Mouse (Mus musculus): ENCODE measurements around the gene Srgap3. TPM values are rescaled to one million over a fixed set of nuclear protein-coding genes. Genes with fewer than 3 reads are reported as not detected.
A peak's percentile ranks its signal among the peaks of the same experiment; 100 is the strongest.

Srgap3 gene
- polyA plus RNA-seq, 1 experiment from 2014 or later: 1.0 TPM

- Histone ChIP-seq H3K4me2 (ENCODE audit: low read depth, low read length) (no peak overlapping the region), H3K9ac (ENCODE audit: low read length) (no peak overlapping the region), H3K27me3 (ENCODE audit: control insufficient read depth, insufficient read depth, low read length) (no peaks in the 10 kb centered on the region), H3K27ac (ENCODE audit: low read length) (peak overlapping the region; percentile 46), H3K4me3 (ENCODE audit: low read length) (no peak overlapping the region), H3K36me3 (ENCODE audit: control insufficient read depth, insufficient read depth) (no peaks in the 10 kb centered on the region), H3K9me3 (replicated peaks; ENCODE audit: control insufficient read depth, low read length) (no peaks in the 10 kb centered on the region), H3K4me1 (ENCODE audit: control insufficient read depth, insufficient read depth, low read length) (no peaks in the 10 kb centered on the region)
- WGBS: 57% methylated on average over 11 of the region's 11 CpGs
- no peak for ATAC-seq (replicated peaks; ENCODE audit: extremely low read depth, insufficient read depth, low FRiP score)
These were observed 21.7 kb downstream of the Srgap3 start for GRCm38 (mm10) chr6:112925234-112925975.

GRCm38 (mm10) chr6:112924606-112925141, 22.4 kb downstream of the Srgap3 start:
- H3K36me3 ChIP-seq (ENCODE audit: control insufficient read depth, insufficient read depth): no peaks in the 10 kb centered on the region
- H3K4me2 ChIP-seq (ENCODE audit: low read depth, low read length): no peak overlapping the region
- H3K9ac ChIP-seq (ENCODE audit: low read length): no peak overlapping the region
- H3K4me1 ChIP-seq (ENCODE audit: control insufficient read depth, insufficient read depth, low read length): no peaks in the 10 kb centered on the region
- H3K4me3 ChIP-seq (ENCODE audit: low read length): no peak overlapping the region
- 63% methylated on average over 13 of the region's 13 CpGs for WGBS
- H3K9me3 ChIP-seq (replicated peaks; ENCODE audit: control insufficient read depth, low read length): no peaks in the 10 kb centered on the region
- H3K27ac ChIP-seq (ENCODE audit: low read length): peak overlapping the region; percentile 46; the same call in 1 of the 2 replicates
- ATAC-seq (replicated peaks; ENCODE audit: extremely low read depth, insufficient read depth, low FRiP score): no peak
- H3K27me3 ChIP-seq (ENCODE audit: control insufficient read depth, insufficient read depth, low read length): no peaks in the 10 kb centered on the region

- 84% methylated on average over 8 of the region's 8 CpGs for WGBS
- no peaks in the 10 kb centered on the region for H3K36me3 ChIP-seq (ENCODE audit: control insufficient read depth, insufficient read depth)
- no peaks in the 10 kb centered on the region for H3K4me1 ChIP-seq (ENCODE audit: control insufficient read depth, insufficient read depth, low read length)
- H3K4me3 ChIP-seq (ENCODE audit: low read length): no peak overlapping the region
- H3K4me2 ChIP-seq (ENCODE audit: low read depth, low read length): no peak overlapping the region
- no peak for ATAC-seq (replicated peaks; ENCODE audit: extremely low read depth, insufficient read depth, low FRiP score)
- no peak overlapping the region for H3K9ac ChIP-seq (ENCODE audit: low read length)
- H3K27ac ChIP-seq (ENCODE audit: low read length): no peak overlapping the region
- H3K9me3 ChIP-seq (replicated peaks; ENCODE audit: control insufficient read depth, low read length): no peaks in the 10 kb centered on the region
- no peaks in the 10 kb centered on the region for H3K27me3 ChIP-seq (ENCODE audit: control insufficient read depth, insufficient read depth, low read length)
These were observed 26.4 kb downstream of the Srgap3 start for GRCm38 (mm10) chr6:112920619-112921195.

GRCm38 (mm10) chr6:112917717-112918116, 29.3 kb downstream of the Srgap3 start:
- Histone ChIP-seq H3K4me3 (ENCODE audit: low read length) (no peak overlapping the region), H3K27ac (ENCODE audit: low read length) (no peak overlapping the region), H3K9me3 (replicated peaks; ENCODE audit: control insufficient read depth, low read length) (no peaks in the 10 kb centered on the region), H3K9ac (ENCODE audit: low read length) (no peak overlapping the region), H3K36me3 (ENCODE audit: control insufficient read depth, insufficient read depth) (no peaks in the 10 kb centered on the region), H3K4me2 (ENCODE audit: low read depth, low read length) (no peak overlapping the region), H3K4me1 (ENCODE audit: control insufficient read depth, insufficient read depth, low read length) (no peaks in the 10 kb centered on the region), H3K27me3 (ENCODE audit: control insufficient read depth, insufficient read depth, low read length) (no peaks in the 10 kb centered on the region)
- ATAC-seq (replicated peaks; ENCODE audit: extremely low read depth, insufficient read depth, low FRiP score): no peak
- WGBS: 85% methylated on average over 8 of the region's 8 CpGs

- ATAC-seq (replicated peaks; ENCODE audit: extremely low read depth, insufficient read depth, low FRiP score): no peak
These were observed 30.8 kb downstream of the Srgap3 start for GRCm38 (mm10) chr6:112916243-112916642.

GRCm38 (mm10) chr6:112912552-112912951, 34.5 kb downstream of the Srgap3 start:
- H3K9me3 ChIP-seq (replicated peaks; ENCODE audit: control insufficient read depth, low read length): no peaks in the 10 kb centered on the region
- no peak overlapping the region for H3K4me2 ChIP-seq (ENCODE audit: low read depth, low read length)
- no peak overlapping the region for H3K4me3 ChIP-seq (ENCODE audit: low read length)
- no peaks in the 10 kb centered on the region for H3K36me3 ChIP-seq (ENCODE audit: control insufficient read depth, insufficient read depth)
- 82% methylated on average over 5 of the region's 5 CpGs for WGBS
- ATAC-seq (replicated peaks; ENCODE audit: extremely low read depth, insufficient read depth, low FRiP score): no peak
- 0 out of 2 replicates have a peak, but pooled peaks cover 5% of the 10 kb centered on the region for H3K4me1 ChIP-seq (ENCODE audit: control insufficient read depth, insufficient read depth, low read length)
- no peak overlapping the region for H3K9ac ChIP-seq (ENCODE audit: low read length)
- no peaks in the 10 kb centered on the region for H3K27me3 ChIP-seq (ENCODE audit: control insufficient read depth, insufficient read depth, low read length)
- no peak overlapping the region for H3K27ac ChIP-seq (ENCODE audit: low read length)

More at GRCm38 (mm10) chr6:112916243-112916642, 30.8 kb downstream of the Srgap3 start:
- no peaks in the 10 kb centered on the region for H3K9me3 ChIP-seq (replicated peaks; ENCODE audit: control insufficient read depth, low read length)
- no peaks in the 10 kb centered on the region for H3K27me3 ChIP-seq (ENCODE audit: control insufficient read depth, insufficient read depth, low read length)
- WGBS: 78% methylated on average over 2 of the region's 2 CpGs
- no peak overlapping the region for H3K4me2 ChIP-seq (ENCODE audit: low read depth, low read length)
- no peaks in the 10 kb centered on the region for H3K36me3 ChIP-seq (ENCODE audit: control insufficient read depth, insufficient read depth)
- H3K4me3 ChIP-seq (ENCODE audit: low read length): no peak overlapping the region
- no peaks in the 10 kb centered on the region for H3K4me1 ChIP-seq (ENCODE audit: control insufficient read depth, insufficient read depth, low read length)
- no peak overlapping the region for H3K27ac ChIP-seq (ENCODE audit: low read length)
- no peak overlapping the region for H3K9ac ChIP-seq (ENCODE audit: low read length)

- ATAC-seq (replicated peaks; ENCODE audit: extremely low read depth, insufficient read depth, low FRiP score): no peak
- Histone ChIP-seq H3K4me2 (ENCODE audit: low read depth, low read length) (no peak overlapping the region), H3K4me3 (ENCODE audit: low read length) (no peak overlapping the region), H3K9ac (ENCODE audit: low read length) (no peak overlapping the region), H3K27me3 (ENCODE audit: control insufficient read depth, insufficient read depth, low read length) (no peaks in the 10 kb centered on the region), H3K36me3 (ENCODE audit: control insufficient read depth, insufficient read depth) (no peaks in the 10 kb centered on the region), H3K9me3 (replicated peaks; ENCODE audit: control insufficient read depth, low read length) (no peaks in the 10 kb centered on the region), H3K27ac (ENCODE audit: low read length) (no peak overlapping the region), H3K4me1 (ENCODE audit: control insufficient read depth, insufficient read depth, low read length) (0 out of 2 replicates have a peak, but pooled peaks cover 5% of the 10 kb centered on the region)
- whole genome bisulfite sequencing: 69% methylated on average over 2 of the region's 2 CpGs
These were observed 37.4 kb downstream of the Srgap3 start for GRCm38 (mm10) chr6:112909711-112910110.

- H3K9ac ChIP-seq (ENCODE audit: low read length): no peak overlapping the region
These were observed 39.0 kb downstream of the Srgap3 start for GRCm38 (mm10) chr6:112907887-112908584.

More at GRCm38 (mm10) chr6:112907887-112908584, 39.0 kb downstream of the Srgap3 start:
- 0 out of 2 replicates have a peak, but pooled peaks cover 5% of the 10 kb centered on the region for H3K4me1 ChIP-seq (ENCODE audit: control insufficient read depth, insufficient read depth, low read length)
- no peaks in the 10 kb centered on the region for H3K9me3 ChIP-seq (replicated peaks; ENCODE audit: control insufficient read depth, low read length)
- H3K27me3 ChIP-seq (ENCODE audit: control insufficient read depth, insufficient read depth, low read length): peaks cover 2% of the 10 kb centered on the region; the same call in 1 of the 2 replicates
- H3K36me3 ChIP-seq (ENCODE audit: control insufficient read depth, insufficient read depth): no peaks in the 10 kb centered on the region
- no peak overlapping the region for H3K4me2 ChIP-seq (ENCODE audit: low read depth, low read length)
- H3K4me3 ChIP-seq (ENCODE audit: low read length): no peak overlapping the region
- H3K27ac ChIP-seq (ENCODE audit: low read length): no peak overlapping the region
- ATAC-seq (replicated peaks; ENCODE audit: extremely low read depth, insufficient read depth, low FRiP score): no peak
- 33% methylated on average over 8 of the region's 8 CpGs for WGBS

Data from heart, embryonic 16.5 days (tissue).